Mouse (Mus musculus) cerebellum, adult 18-20 months (tissue): Measurements from ENCODE around the gene Prss30.

Experiments
- DNase-seq, 2 experiments: peaks; one replicate each; pipeline ENCODE4 v3.0.0; 2021

The Prss30 gene

GRCm38 (mm10) chr17:23980297-23980909 is at the start of gene Prss30:
Prss30 (minus strand) TSS chr17:23980566.
- no peak for DNase-seq

GRCm38 (mm10) chr17:24029477-24029876 is 49.1 kb upstream of the Prss30 start:
- DNase-seq: no peak

- no peak for DNase-seq
These were observed 41.2 kb upstream of the Prss30 start for GRCm38 (mm10) chr17:24021375-24022199.

GRCm38 (mm10) chr17:24020696-24021095 is 40.3 kb upstream of the Prss30 start:
- DNase-seq: no peak

- peak; percentile 21 to 24 for DNase-seq
These were observed 35.4 kb upstream of the Prss30 start for GRCm38 (mm10) chr17:24015727-24016126.

GRCm38 (mm10) chr17:24014433-24014965 is 34.1 kb upstream of the Prss30 start:
- no peak for DNase-seq

- no peak for DNase-seq
These were observed 32.6 kb upstream of the Prss30 start for GRCm38 (mm10) chr17:24012921-24013320.

- DNase-seq: no peak
These were observed 29.3 kb upstream of the Prss30 start for GRCm38 (mm10) chr17:24009617-24010016.

GRCm38 (mm10) chr17:24008105-24008504 is 27.7 kb upstream of the Prss30 start:
- DNase-seq: no peak

GRCm38 (mm10) chr17:24007391-24007790 is 27.0 kb upstream of the Prss30 start:
- DNase-seq: no peak

- no peak for DNase-seq
These were observed 26.6 kb upstream of the Prss30 start for GRCm38 (mm10) chr17:24006930-24007329.

GRCm38 (mm10) chr17:24005049-24005448 is 24.7 kb upstream of the Prss30 start:
- DNase-seq: no peak

- DNase-seq: peak; percentile 39 to 46
These were observed 23.8 kb upstream of the Prss30 start for GRCm38 (mm10) chr17:24004071-24004665.

GRCm38 (mm10) chr17:24000404-24000803 is 20.0 kb upstream of the Prss30 start:
- DNase-seq: no peak

GRCm38 (mm10) chr17:23998383-23998782 is 18.0 kb upstream of the Prss30 start:
- DNase-seq: no peak

GRCm38 (mm10) chr17:23997901-23998300 is 17.5 kb upstream of the Prss30 start, which contains the start of gene Prss22:
Prss22 (minus strand) TSS chr17:23998100.
- no peak for DNase-seq

GRCm38 (mm10) chr17:23995421-23995820 is 15.1 kb upstream of the Prss30 start:
- DNase-seq: no peak

GRCm38 (mm10) chr17:23994667-23995066 is 14.3 kb upstream of the Prss30 start:
- DNase-seq: no peak

- peak; percentile 84 to 87 for DNase-seq
These were observed 13.4 kb upstream of the Prss30 start for GRCm38 (mm10) chr17:23993559-23994428.

- DNase-seq: no peak
These were observed 12.6 kb upstream of the Prss30 start for GRCm38 (mm10) chr17:23992789-23993553.

GRCm38 (mm10) chr17:23989802-23990201 is 9.4 kb upstream of the Prss30 start:
- no peak for DNase-seq

GRCm38 (mm10) chr17:23984989-23985388 is 4.6 kb upstream of the Prss30 start:
- DNase-seq: no peak
